Mouse (Mus musculus): ENCODE measurements around the gene Ms4a1.
"Not testable (repeated sequence)": the region's sequence is repeated elsewhere in the genome, so short reads cannot be mapped to it uniquely, and the experiment has no call there.

Gene Ms4a1

DNA sequence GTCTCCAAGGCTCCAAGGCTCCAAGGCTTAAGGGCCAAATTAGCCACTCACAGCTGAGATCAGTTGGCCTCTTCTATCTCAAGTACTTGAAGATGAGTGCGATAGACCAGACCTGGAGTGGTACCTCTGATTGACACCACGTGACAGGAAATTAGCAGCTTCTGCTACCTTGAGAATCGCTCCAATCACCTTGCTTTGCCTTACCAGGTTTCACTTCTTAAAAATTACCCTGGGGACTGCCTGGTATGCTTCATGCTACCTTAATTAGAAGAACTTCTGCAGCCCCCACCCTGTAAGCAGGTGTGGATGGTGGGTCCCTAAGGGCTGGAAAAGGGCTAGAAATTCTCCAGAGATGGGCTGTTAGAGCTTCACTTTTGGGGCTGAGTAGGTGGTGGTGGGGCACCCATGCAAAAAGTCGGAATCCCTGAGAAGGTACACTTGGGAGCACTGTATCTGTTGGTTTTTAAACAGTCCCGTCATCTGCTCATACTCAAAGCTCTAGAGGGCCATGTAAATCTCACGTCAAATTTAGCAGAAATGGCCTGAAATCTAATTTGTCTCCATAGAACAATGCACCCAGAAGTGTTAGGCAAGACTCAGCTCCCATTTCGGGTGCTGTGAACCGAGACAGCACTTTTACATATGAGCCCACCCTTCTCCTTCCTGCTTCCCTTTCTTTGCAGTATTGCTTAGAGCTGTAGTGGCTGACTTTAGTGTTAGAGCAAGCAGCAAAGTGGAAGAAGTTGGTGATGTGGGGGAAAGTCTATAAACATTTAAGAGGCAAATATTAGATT, at the start of gene Ms4a1:
Gene Ms4a1, minus strand, starts transcription at position 190 of the 794 bp plus-strand sequence.
- no peak for DNase-seq (ENCODE audit: low read depth, low spot score)

DNA sequence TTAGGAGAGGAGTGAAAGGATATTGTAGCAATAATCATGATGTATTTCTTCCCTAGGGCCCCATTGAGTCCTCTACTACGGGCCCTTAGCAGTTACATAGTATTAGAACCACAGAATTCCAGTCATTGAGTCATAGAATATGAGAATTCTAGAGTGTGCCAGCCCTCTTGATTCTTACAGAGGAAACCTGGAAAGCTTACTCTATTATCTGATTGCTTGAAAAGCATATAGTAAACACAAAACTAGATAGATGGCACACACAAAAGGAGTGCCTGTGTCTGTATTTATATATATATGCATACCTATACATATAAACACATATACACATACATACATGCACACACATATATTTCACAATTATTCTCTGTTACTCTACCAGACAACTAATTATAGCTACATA, 48.3 kb upstream of the Ms4a1 start, which contains the start of gene Ms4a14:
Gene Ms4a14, minus strand, starts transcription at position 101 of the 400 bp plus-strand sequence.
- no peak for DNase-seq (ENCODE audit: low read depth, low spot score)

DNA sequence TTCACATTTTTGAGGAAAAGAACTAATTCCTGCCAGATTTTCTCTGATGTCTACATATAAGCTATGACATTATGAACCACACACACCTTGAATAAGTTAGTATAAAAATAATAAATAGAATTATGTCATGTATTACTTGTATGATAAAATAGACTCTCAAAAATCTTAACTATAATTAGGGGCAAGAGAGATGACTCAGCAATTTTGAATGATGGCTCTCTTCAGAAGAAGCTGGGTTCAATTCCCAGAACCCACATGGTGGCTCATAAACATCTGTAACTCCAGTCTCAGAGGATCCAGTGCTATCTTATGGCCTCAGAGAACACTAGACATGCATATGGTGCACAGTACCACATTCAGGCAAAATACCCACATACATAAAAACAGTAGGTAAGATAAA, 42.8 kb upstream of the Ms4a1 start:
- no peak for DNase-seq (ENCODE audit: low read depth, low spot score)

- not testable (repeated sequence) for DNase-seq (ENCODE audit: low read depth, low spot score)
Observed at GRCm38 (mm10) chr19:11299529-11299928, 33.5 kb upstream of the Ms4a1 start.

DNA sequence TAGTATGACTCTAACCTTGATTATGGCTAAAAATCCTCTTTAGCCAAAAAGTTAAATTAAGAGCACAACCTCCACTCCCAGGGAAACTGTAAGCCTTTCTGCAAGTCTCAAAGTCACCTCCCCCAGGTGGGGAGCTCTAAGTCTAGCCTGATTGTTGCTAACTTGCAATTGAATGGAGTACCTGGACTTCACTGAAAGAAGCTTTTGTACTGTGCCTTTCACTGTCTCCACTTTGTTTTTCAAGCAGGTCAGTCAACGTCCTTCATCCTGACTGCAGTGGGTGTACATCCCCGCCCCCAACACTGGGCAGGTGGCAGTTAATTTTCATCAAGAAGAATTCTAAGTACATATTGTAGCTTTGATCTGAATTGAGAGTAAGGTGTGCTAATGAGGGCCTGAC, 32.9 kb upstream of the Ms4a1 start:
- no peak for DNase-seq (ENCODE audit: low read depth, low spot score)

DNA sequence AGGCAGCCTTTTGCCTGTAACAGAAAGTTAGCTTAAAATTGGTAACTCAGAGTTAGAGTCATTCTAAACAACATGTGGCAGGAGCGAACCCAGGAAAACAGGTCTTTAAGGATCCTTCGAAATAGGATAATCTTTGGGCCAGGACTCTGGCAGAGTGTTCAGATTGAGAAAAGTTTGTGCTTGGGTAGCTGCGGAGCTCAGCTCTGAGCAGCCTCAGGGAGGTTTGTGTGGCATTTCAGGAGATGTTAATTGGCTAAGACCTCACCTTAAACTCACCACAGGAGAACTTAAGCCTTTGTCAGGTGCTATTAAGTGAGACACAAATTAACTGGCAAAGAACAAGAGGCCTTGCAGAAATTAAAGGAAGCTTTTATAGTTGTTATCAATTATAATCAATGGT, 27.6 kb upstream of the Ms4a1 start:
- DNase-seq (ENCODE audit: low read depth, low spot score) = not testable (repeated sequence)

- peak; percentile 19 for DNase-seq (ENCODE audit: low read depth, low spot score)
Observed at GRCm38 (mm10) chr19:11292990-11293389, 26.9 kb upstream of the Ms4a1 start.

- DNase-seq (ENCODE audit: low read depth, low spot score) = no peak
Observed at GRCm38 (mm10) chr19:11283773-11284172, 17.7 kb upstream of the Ms4a1 start, which contains the start of gene Ms4a5. TSS of gene Ms4a5 (minus strand) at chr19:11283873.

DNA sequence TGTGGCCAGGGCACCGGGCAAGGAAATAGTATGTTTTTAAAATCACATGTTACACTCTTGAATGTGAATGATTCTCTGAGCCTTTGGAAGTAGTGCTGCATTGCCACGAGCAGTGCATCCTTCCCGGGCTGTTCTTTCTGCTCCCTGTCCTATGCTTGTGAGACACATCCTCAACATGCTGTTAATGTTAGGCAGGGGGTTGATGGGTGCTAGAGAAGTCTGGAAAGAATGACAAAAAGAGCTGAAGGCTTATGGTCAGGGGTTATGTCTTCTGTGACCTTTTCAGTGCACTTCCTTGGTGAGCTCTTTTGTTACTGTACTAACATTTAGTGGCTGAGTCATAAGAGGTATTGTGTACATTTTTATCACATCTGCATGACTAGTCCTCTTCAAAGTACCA, 14.2 kb upstream of the Ms4a1 start:
- DNase-seq (ENCODE audit: low read depth, low spot score) = no peak

DNA sequence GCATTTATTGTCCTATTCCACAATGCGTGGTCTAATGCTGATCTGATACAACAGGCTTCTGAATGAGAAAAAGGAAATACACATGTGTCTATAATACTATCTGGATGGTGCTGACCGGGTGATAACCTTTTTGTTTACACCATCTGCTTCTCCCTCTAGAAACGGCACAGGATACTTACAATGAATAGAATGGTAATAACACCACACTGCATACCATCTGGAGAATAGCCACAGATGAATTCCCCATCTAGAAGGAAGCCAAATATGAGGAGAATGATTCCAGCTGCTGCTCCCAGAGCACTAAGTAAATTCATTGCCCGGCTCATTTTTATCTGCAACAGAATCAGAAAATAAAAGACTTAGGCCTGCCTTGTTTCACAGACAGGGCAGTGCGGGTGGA, 10.4 kb upstream of the Ms4a1 start:
- no peak for DNase-seq (ENCODE audit: low read depth, low spot score)

GRCm38 (mm10) chr19:11266956-11267355, 915 bp upstream of the Ms4a1 start:
- DNase-seq (ENCODE audit: low read depth, low spot score) = no peak

DNA sequence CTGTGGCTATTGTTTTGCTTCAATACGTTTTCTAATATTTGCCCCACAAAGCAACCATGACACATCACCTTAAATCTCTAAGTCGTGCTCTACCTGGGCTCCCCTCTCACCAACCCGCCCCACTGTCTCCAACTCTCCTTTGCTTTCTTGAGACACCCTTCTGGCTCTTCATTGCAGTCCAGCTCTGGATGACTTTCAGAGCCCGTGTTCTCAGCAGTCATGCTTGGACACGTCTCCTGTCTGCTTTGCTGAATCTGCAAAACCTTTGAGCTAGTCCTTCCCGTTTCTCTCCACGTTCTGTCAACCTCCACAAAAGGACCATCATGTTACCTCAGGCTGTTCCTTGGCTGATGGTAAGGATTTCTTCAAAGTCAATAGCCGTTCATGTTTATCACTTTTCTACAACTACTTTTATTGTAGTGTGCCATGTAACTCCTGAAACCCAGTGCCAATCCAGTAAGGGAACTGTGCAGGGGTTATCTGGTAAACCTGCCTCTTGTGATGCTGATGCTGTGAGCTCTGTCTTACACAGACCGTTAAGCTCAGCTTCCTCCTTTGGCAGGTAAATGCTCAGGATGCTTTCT, 1.3 kb downstream of the Ms4a1 start:
- DNase-seq (ENCODE audit: low read depth, low spot score) = no peak

GRCm38 (mm10) chr19:11263549-11263948, 2.5 kb downstream of the Ms4a1 start:
- DNase-seq (ENCODE audit: low read depth, low spot score) = no peak

DNA sequence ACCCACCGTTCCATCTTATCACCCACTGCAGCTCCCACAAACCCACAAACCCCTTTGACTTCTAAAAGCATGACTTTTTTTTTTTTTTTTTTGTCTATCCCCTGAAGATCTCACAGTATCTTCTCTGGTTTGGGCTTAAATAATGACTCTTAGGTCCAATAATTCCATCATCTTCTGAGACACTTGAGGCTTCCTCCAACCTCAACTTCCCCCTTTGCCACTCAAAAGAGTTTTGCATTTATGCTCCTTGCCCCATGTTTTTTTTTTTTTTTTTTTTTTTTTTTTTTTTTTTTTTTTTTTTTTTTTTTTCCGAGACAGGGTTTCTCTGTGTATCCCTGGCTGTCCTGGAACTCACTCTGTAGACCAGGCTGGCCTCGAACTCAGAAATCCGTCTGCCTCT, 3.1 kb downstream of the Ms4a1 start:
- not testable (repeated sequence) for DNase-seq (ENCODE audit: low read depth, low spot score)

GRCm38 (mm10) chr19:11261522-11261921, 4.5 kb downstream of the Ms4a1 start:
- DNase-seq (ENCODE audit: low read depth, low spot score) = no peak

DNA sequence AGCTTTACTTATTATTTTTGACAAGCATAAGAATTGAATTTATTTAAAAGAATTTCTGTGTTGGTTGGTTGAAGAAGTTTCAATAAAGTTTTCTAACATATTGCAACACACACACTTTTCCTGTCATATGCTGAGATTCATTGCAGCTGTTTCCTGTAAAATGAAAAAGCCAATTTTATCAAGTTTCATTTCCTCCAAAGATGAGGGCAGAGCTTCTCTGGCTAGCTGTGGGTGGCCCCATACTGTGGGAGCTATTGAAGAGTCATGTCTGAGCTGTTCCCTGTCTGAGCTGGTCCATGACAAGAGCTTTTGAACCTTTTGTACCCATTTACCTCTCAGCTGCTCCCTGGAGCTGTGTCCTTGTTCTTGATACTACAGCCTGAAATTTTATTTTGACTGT, 21.8 kb downstream of the Ms4a1 start:
- no peak for DNase-seq (ENCODE audit: low read depth, low spot score)

DNA sequence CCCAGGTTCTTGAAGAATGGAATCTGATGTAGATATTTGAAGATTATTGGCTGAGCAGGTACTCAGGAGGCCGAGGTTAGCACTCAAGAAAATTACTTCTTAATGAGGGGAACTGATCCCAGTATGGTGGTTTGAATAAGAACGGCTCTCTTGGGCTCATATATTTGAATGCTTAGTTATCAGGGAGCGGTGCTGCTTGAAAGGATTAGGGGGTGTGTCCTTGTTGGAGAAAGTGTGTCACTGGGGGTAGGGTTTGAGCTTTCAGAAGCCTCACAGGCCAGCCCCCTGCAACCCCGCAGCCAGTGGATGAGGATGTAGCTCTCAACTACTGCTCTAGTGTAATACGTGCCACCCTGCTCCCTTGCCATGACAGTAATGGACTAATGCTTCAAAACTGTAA, 23.5 kb downstream of the Ms4a1 start:
- no peak for DNase-seq (ENCODE audit: low read depth, low spot score)

DNA sequence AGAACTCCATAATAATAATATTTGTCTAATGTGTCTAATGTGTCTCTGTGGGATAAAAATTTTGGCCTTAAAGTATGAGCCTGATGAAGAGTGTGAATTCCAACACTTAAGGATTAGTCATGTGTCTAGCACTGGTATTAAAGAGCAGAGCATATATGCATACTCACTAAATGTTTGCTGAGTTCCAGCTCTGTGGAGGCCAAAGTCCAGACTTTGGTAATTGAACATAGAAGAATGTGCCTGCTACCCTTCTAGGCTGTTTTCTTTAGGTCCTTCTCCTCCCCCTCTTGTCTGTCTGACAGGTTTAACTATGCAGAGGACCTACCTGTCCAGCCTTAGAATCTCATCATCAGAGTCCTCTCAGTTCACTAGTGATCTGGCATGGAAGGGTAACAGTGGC, 30.2 kb downstream of the Ms4a1 start:
- no peak for DNase-seq (ENCODE audit: low read depth, low spot score)

- no peak for DNase-seq (ENCODE audit: low read depth, low spot score)
Observed at GRCm38 (mm10) chr19:11234921-11235735, 30.9 kb downstream of the Ms4a1 start.

- no peak for DNase-seq (ENCODE audit: low read depth, low spot score)
Observed at GRCm38 (mm10) chr19:11234244-11234643, 31.8 kb downstream of the Ms4a1 start.

GRCm38 (mm10) chr19:11232348-11232747, 33.7 kb downstream of the Ms4a1 start, which contains the start of gene Ms4a12:
TSS of gene Ms4a12 (minus strand) at chr19:11232448.
- DNase-seq (ENCODE audit: low read depth, low spot score) = no peak
